Mouse (Mus musculus) MEL (cell line): ENCODE data around the gene Prss32. TPM values are rescaled to one million over a fixed set of nuclear protein-coding genes. Genes with fewer than 3 reads are reported as not detected.

Experiments used
- DNase-seq: peaks from one replicate; pipeline ENCODE4 v3.0.0; 2011; ENCODE audit warnings: low read depth, low spot score
- H3K27ac ChIP-seq: 2 replicates; pipeline ENCODE4 v1.5.1; 2012; ENCODE audit warnings: low read depth, mild to moderate bottlenecking, control low read depth, low read length, moderate library complexity; ENCODE audit not compliant: control insufficient read depth
- H3K27me3 ChIP-seq, 2 experiments: fragments of 150-350 bp in 1 of 2; sonication (generic) in 1 of 2; 2 replicates each; pipeline ENCODE4 v1.6.1; 2012; ENCODE audit warnings: low read length in 2 of 2, mild to moderate bottlenecking in 2 of 2, improper control_type of control experiment in 1 of 2, moderate library complexity in 1 of 2; ENCODE audit not compliant: insufficient read depth in 2 of 2, control insufficient read depth in 1 of 2
- H3K36me3 ChIP-seq, 2 experiments: 2 replicates each; pipeline ENCODE4 v1.6.1; 2012 to 2014; ENCODE audit warnings: low read length in 2 of 2, improper control_type of control experiment in 1 of 2, inconsistent platforms in 1 of 2, mild to moderate bottlenecking in 1 of 2; ENCODE audit not compliant: insufficient read depth in 2 of 2, control insufficient read depth in 1 of 2
- H3K4me1 ChIP-seq, 2 experiments: fragments of 150-350 bp in 1 of 2; sonication (generic) in 1 of 2; 2 replicates each; pipeline ENCODE4 v1.6.1; 2012; ENCODE audit warnings: low read length in 2 of 2, improper control_type of control experiment in 1 of 2, mild to moderate bottlenecking in 1 of 2; ENCODE audit not compliant: insufficient read depth in 2 of 2, control insufficient read depth in 1 of 2
- H3K4me3 ChIP-seq, 2 experiments: fragments of 150-350 bp in 1 of 2; sonication (generic) in 1 of 2; 2 replicates each; pipeline ENCODE4 v1.5.1; 2012; ENCODE audit warnings: low read depth in 2 of 2, low read length in 2 of 2, mild to moderate bottlenecking in 2 of 2, moderate library complexity in 2 of 2, control low read depth in 1 of 2, improper control_type of control experiment in 1 of 2; ENCODE audit not compliant: control insufficient read depth in 1 of 2, insufficient read depth in 1 of 2
- H3K79me2 ChIP-seq: 2 replicates; pipeline ENCODE4 v1.6.1; 2012; ENCODE audit warnings: mild to moderate bottlenecking, low read length, moderate library complexity; ENCODE audit not compliant: control insufficient read depth, poor library complexity, insufficient read depth
- H3K9ac ChIP-seq: 2 replicates; pipeline ENCODE4 v1.6.1; 2012; ENCODE audit warnings: low read depth, mild to moderate bottlenecking, control low read depth, low read length, moderate library complexity; ENCODE audit not compliant: control insufficient read depth, poor library complexity, severe bottlenecking
- H3K9me3 ChIP-seq: fragments of 150-350 bp; sonication (generic); replicated peaks from 2 replicates; pipeline ENCODE4 v1.6.1; 2012; ENCODE audit warnings: mild to moderate bottlenecking, low read length, improper control_type of control experiment, moderate library complexity; ENCODE audit not compliant: insufficient read depth
- BHLHE40 ChIP-seq: IDR thresholded peaks from 2 replicates; pipeline ENCODE4 v1.6.1; 2012; ENCODE audit warnings: low read depth, mild to moderate bottlenecking, inconsistent platforms, low read length, improper control_type of control experiment, borderline replicate concordance
- CHD2 ChIP-seq: IDR thresholded peaks from 2 replicates; pipeline ENCODE4 v1.6.1; 2011; ENCODE audit warnings: low read length, improper control_type of control experiment
- CTCF ChIP-seq, 3 experiments: IDR thresholded peaks in 2 of 3; conservative IDR thresholded peaks in 1 of 3; 2 replicates each; pipeline ENCODE4 v1.5.1; 2011 to 2012; ENCODE audit warnings: low read length in 3 of 3, low read depth in 2 of 3, mild to moderate bottlenecking in 2 of 3, improper control_type of control experiment in 1 of 3, inconsistent platforms in 1 of 3, mixed read lengths in 1 of 3, moderate library complexity in 1 of 3; ENCODE audit not compliant: control insufficient read depth in 1 of 3, insufficient read depth in 1 of 3, poor library complexity in 1 of 3, severe bottlenecking in 1 of 3
- GABPA ChIP-seq: IDR thresholded peaks from 2 replicates; pipeline ENCODE4 v1.6.1; 2012; ENCODE audit warnings: low read depth, mild to moderate bottlenecking, inconsistent platforms, low read length, improper control_type of control experiment, moderate library complexity
- GATA1 ChIP-seq: IDR thresholded peaks from 2 replicates; pipeline ENCODE4 v1.6.1; 2011; ENCODE audit warnings: low read depth, low read length, improper control_type of control experiment
- HCFC1 ChIP-seq: IDR thresholded peaks from 2 replicates; pipeline ENCODE4 v1.6.1; 2012; ENCODE audit warnings: low read depth, mild to moderate bottlenecking, inconsistent platforms, low read length, improper control_type of control experiment, moderate library complexity
- JUND ChIP-seq: IDR thresholded peaks from 2 replicates; pipeline ENCODE4 v1.6.1; 2011; ENCODE audit warnings: low read depth, mild to moderate bottlenecking, improper control_type of control experiment, low read length
- KAT2A ChIP-seq: conservative IDR thresholded peaks from 2 replicates; pipeline ENCODE4 v1.6.1; 2012; ENCODE audit warnings: low read depth, low read length, improper control_type of control experiment, inconsistent platforms
- MEF2A ChIP-seq: IDR thresholded peaks from 2 replicates; pipeline ENCODE4 v1.6.1; 2014; ENCODE audit warnings: low read depth, mild to moderate bottlenecking, inconsistent platforms, low read length, improper control_type of control experiment; ENCODE audit not compliant: poor library complexity, insufficient replicate concordance, severe bottlenecking; ENCODE audit errors: extremely low read depth
- MYB ChIP-seq: IDR thresholded peaks from 2 replicates; pipeline ENCODE4 v1.6.1; 2011; ENCODE audit warnings: mild to moderate bottlenecking, low read depth, low read length, improper control_type of control experiment
- MYC ChIP-seq: IDR thresholded peaks from 2 replicates; pipeline ENCODE4 v1.6.1; 2011; ENCODE audit warnings: low read depth, mild to moderate bottlenecking, low read length, improper control_type of control experiment, moderate library complexity
- POLR2A ChIP-seq, 2 experiments: IDR thresholded peaks; 2 replicates each; pipeline ENCODE4 v1.6.1; 2011 to 2012; ENCODE audit warnings: low read length in 2 of 2, mild to moderate bottlenecking in 2 of 2, control low read depth in 1 of 2, improper control_type of control experiment in 1 of 2, low read depth in 1 of 2, moderate library complexity in 1 of 2; ENCODE audit not compliant: control insufficient read depth in 1 of 2, insufficient read depth in 1 of 2, poor library complexity in 1 of 2
- POLR2AphosphoS5 ChIP-seq: IDR thresholded peaks from 2 replicates; pipeline ENCODE4 v1.6.1; 2012; ENCODE audit warnings: low read depth, borderline replicate concordance, mild to moderate bottlenecking, inconsistent platforms, low read length, moderate library complexity, mixed read lengths
- RAD21 ChIP-seq: IDR thresholded peaks from 2 replicates; pipeline ENCODE4 v1.6.1; 2011; ENCODE audit warnings: mild to moderate bottlenecking, low read depth, low read length, improper control_type of control experiment
- RCOR1 ChIP-seq: IDR thresholded peaks from 2 replicates; pipeline ENCODE4 v1.6.1; 2012; ENCODE audit warnings: low read depth, mild to moderate bottlenecking, inconsistent platforms, low read length, improper control_type of control experiment
- SMC3 ChIP-seq: IDR thresholded peaks from 2 replicates; pipeline ENCODE4 v1.6.1; 2011; ENCODE audit warnings: low read depth, low read length, improper control_type of control experiment
- TBP ChIP-seq: IDR thresholded peaks from 2 replicates; pipeline ENCODE4 v1.8.0; 2011; ENCODE audit warnings: low read depth, low read length, improper control_type of control experiment
- USF1 ChIP-seq: IDR thresholded peaks from 2 replicates; pipeline ENCODE4 v1.6.1; 2014; ENCODE audit warnings: low read depth, mild to moderate bottlenecking, inconsistent platforms, low read length, improper control_type of control experiment, moderate library complexity
- ZC3H11A ChIP-seq: IDR thresholded peaks from 2 replicates; pipeline ENCODE4 v1.6.1; 2012; ENCODE audit warnings: low read depth, mild to moderate bottlenecking, inconsistent platforms, low read length, improper control_type of control experiment
- ZKSCAN1 ChIP-seq: IDR thresholded peaks from 2 replicates; pipeline ENCODE4 v1.6.1; 2012; ENCODE audit warnings: low read depth, mild to moderate bottlenecking, inconsistent platforms, low read length, improper control_type of control experiment, moderate library complexity
- ZMIZ1 ChIP-seq: IDR thresholded peaks from 2 replicates; pipeline ENCODE4 v1.6.1; 2012; ENCODE audit warnings: low read depth, mild to moderate bottlenecking, inconsistent platforms, low read length, improper control_type of control experiment, moderate library complexity
- polyA plus RNA-seq, 2 experiments: library from polyadenylated mRNA; stranded (reverse) in 1 of 2; unstranded in 1 of 2; fragments of >175 nt in 1 of 2; fragments of >200 nt in 1 of 2; gene quantifications; 2 replicates each; pipeline versions ENCODE4 v1.2.1 to v1.2.4; 2012; ENCODE audit warnings: low replicate concordance in 2 of 2, low read depth in 1 of 2; ENCODE audit not compliant: insufficient read length in 2 of 2, insufficient read depth in 1 of 2, missing spikeins in 1 of 2
- total RNA-seq: library from RNA; depleted of rRNA; stranded (reverse); fragments of 300-350 nt; gene quantifications from 2 replicates; pipeline ENCODE4 v1.2.3, GENCODE M21; 2012

Prss32 gene
- total and polyA plus RNA-seq, 3 experiments: 0.71 TPM; not detected in 2

GRCm38 (mm10) chr17:23873884-23874856, 30.5 kb downstream of the Prss32 start:
- no peaks in the 10 kb centered on the region for H3K4me1 ChIP-seq
- peaks cover 0 to 8% of the 10 kb centered on the region in 2 experiments; a peak in 2 of 4 replicates for H3K27me3 ChIP-seq
- H3K4me3 ChIP-seq: no peak overlapping the region
- no peaks in the 10 kb centered on the region for H3K36me3 ChIP-seq
- H3K79me2 ChIP-seq: no peaks in the 10 kb centered on the region
- no peaks in the 10 kb centered on the region for H3K9me3 ChIP-seq
- no peak overlapping the region for H3K27ac ChIP-seq
- DNase-seq: peak; percentile 37
- TF ChIP-seq POLR2A (IDR thresholded peaks at IDR 0.05; ENCODE audit: control insufficient read depth in 1 of 2, insufficient read depth in 1 of 2, low read depth in 1 of 2, low read length in 2 of 2, poor library complexity in 1 of 2) (no peak), ZC3H11A (peak; percentile 36), CTCF (IDR thresholded peaks at IDR 0.05 in 2 of 3, conservative IDR thresholded peaks at IDR 0.05 in 1 of 3; ENCODE audit: control insufficient read depth in 1 of 3, insufficient read depth in 1 of 3, low read depth in 2 of 3, low read length in 3 of 3, poor library complexity in 1 of 3, severe bottlenecking in 1 of 3) (peak; percentile 54 to 62 (median 59)), GATA1 (no peak), SMC3 (peak; percentile 68), RAD21 (peak; percentile 42)
- TF ChIP-seq, all 39 proteins: peak for 4
- H3K9ac ChIP-seq: no peak overlapping the region

- Histone ChIP-seq H3K4me1 (no peaks in the 10 kb centered on the region), H3K79me2 (no peaks in the 10 kb centered on the region), H3K9me3 (no peaks in the 10 kb centered on the region), H3K27me3 (peaks cover 0 to 4% of the 10 kb centered on the region in 2 experiments; a peak in 1 of 4 replicates), H3K27ac (no peak overlapping the region), H3K36me3 (no peaks in the 10 kb centered on the region), H3K4me3 (no peak overlapping the region), H3K9ac (no peak overlapping the region)
- no peak for DNase-seq
- no peak for TF ChIP-seq USF1
- TF ChIP-seq POLR2A (IDR thresholded peaks at IDR 0.05; ENCODE audit: control insufficient read depth in 1 of 2, insufficient read depth in 1 of 2, low read depth in 1 of 2, low read length in 2 of 2, poor library complexity in 1 of 2): no peak
- no peak for TF ChIP-seq ZKSCAN1
- TF ChIP-seq TBP: no peak
- TF ChIP-seq ZMIZ1: no peak
- no peak for TF ChIP-seq CHD2
- TF ChIP-seq MEF2A: no peak
- TF ChIP-seq MYC: no peak
- no peak for TF ChIP-seq POLR2AphosphoS5
- TF ChIP-seq GABPA: no peak
- no peak for TF ChIP-seq RAD21
- no peak for TF ChIP-seq HCFC1
- no peak for TF ChIP-seq KAT2A
- no peak for TF ChIP-seq JUND
- TF ChIP-seq MYB: no peak
- no peak for TF ChIP-seq BHLHE40
- no peak for TF ChIP-seq CTCF (IDR thresholded peaks at IDR 0.05 in 2 of 3, conservative IDR thresholded peaks at IDR 0.05 in 1 of 3; ENCODE audit: control insufficient read depth in 1 of 3, insufficient read depth in 1 of 3, low read depth in 2 of 3, low read length in 3 of 3, poor library complexity in 1 of 3, severe bottlenecking in 1 of 3)
- no peak for TF ChIP-seq RCOR1
Observed at GRCm38 (mm10) chr17:23876741-23877140, 33.1 kb downstream of the Prss32 start.
